In the genomic region with DNA sequence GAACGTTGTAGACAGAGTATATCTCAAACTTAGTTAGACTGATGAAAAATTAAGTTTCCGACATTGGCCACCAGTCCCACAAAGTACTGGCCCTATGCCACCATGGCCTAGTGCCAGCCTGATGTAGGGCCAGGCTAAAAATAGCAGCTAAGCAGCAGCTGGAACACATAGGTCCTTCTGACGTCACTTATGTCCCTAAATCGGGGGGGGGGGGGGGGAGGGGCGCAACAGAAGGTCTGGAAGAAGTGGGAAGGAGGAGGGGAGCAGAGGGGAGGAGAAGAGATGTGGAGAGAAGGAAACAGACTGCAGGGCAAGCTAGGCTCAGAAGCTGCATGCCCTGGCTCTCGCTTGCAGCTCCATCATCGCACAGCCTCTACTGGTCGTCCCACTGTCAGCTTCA, we compare ENCODE assay signal across 10 mouse cellular contexts.
A peak's percentile ranks its signal among the peaks of the same experiment; 100 is the strongest.
DNase-seq lines count a peak whose midpoint lies in the region; ATAC-seq and TF ChIP-seq lines count a peak whose summit lies in the region.
"Had no signal": no experiment of that assay in that cellular context is flagged by ENCODE, and none has a peak within 500 bp of the region (broad histone marks: within the 10 kb centered on the region; RNA-seq: fewer than 3 reads in every experiment).

No protein-coding gene starts in this region.

- H3K27me3 ChIP-seq in heart, embryonic 14.5 days (ENCODE audit: control insufficient read depth, insufficient read depth, low read length) = no peaks in the 10 kb centered on the region
- no peaks in the 10 kb centered on the region for H3K27me3 ChIP-seq in lung, embryonic 14.5 days (ENCODE audit: insufficient read depth, low read length)
- H3K27me3 ChIP-seq: Patski had no signal

- peak overlapping the region; percentile 33; the same call in 1 of the 2 replicates for H3K4me2 ChIP-seq in heart, embryonic 14.5 days (ENCODE audit: low read length)
- H3K4me2 ChIP-seq in lung, embryonic 14.5 days = 0 out of 2 replicates have a peak overlapping the region, but pooled peaks have one; percentile 5

- intact Hi-C loops in left cerebral cortex, postnatal 4 days (cut with DNase I) = no loop called here

- peaks cover 3 to 13% of the 10 kb centered on the region in 2 experiments for H3K4me1 ChIP-seq in heart, embryonic 14.5 days (ENCODE audit: control insufficient read depth in 2 of 2, insufficient read depth in 2 of 2, low read length in 2 of 2)
- H3K4me1 ChIP-seq in lung, embryonic 14.5 days (ENCODE audit: insufficient read depth) = peaks cover 3% of the 10 kb centered on the region; the same call in 1 of the 2 replicates

- DNase-seq in left cerebral cortex, postnatal 4 days = peak; percentile 61
- DNase-seq in left cerebral cortex, adult 8-10 months (ENCODE audit: low spot score in 2 of 2) = no peak
- DNase-seq in adrenal gland, postnatal 14 days = peak; percentile 76
- peak; percentile 95 for DNase-seq in lung, embryonic 14.5 days
- DNase-seq in thymus, postnatal 0 days (ENCODE audit: low spot score) = no peak
- no peak for DNase-seq in layer of hippocampus, postnatal 36 days
- no peak for DNase-seq in cerebellum, adult 11-12 months

- peaks cover 4% of the 10 kb centered on the region; the same call in 1 of the 2 replicates for H3K9me3 ChIP-seq in heart, embryonic 14.5 days (ENCODE audit: control insufficient read depth, low read length)
- H3K9me3 ChIP-seq in lung, embryonic 14.5 days (ENCODE audit: low read depth, low read length) = peaks cover 5% of the 10 kb centered on the region; the same call in 1 of the 2 replicates

- peak; percentile 56; the same call in 1 of the 2 replicates for ATAC-seq in heart, embryonic 14.5 days (ENCODE audit: insufficient number of reproducible peaks, insufficient read depth, low FRiP score, low read depth)
- peak; percentile 80 for ATAC-seq in lung, embryonic 14.5 days (ENCODE audit: insufficient read depth)
- ATAC-seq: Patski had no signal

- no peaks in the 10 kb centered on the region for H3K36me3 ChIP-seq in heart, embryonic 14.5 days (ENCODE audit: control insufficient read depth, insufficient read depth, low read length)
- H3K36me3 ChIP-seq in lung, embryonic 14.5 days (ENCODE audit: insufficient read depth) = no peaks in the 10 kb centered on the region

- H3K27ac ChIP-seq in heart, embryonic 14.5 days (replicated peaks in 1 of 2; ENCODE audit: control insufficient read depth in 1 of 2, insufficient read depth in 1 of 2, low read depth in 2 of 2, low read length in 2 of 2) = no peak overlapping the region
- H3K27ac ChIP-seq in lung, embryonic 14.5 days (ENCODE audit: low read depth) = peak overlapping the region; percentile 7; the same call in 1 of the 2 replicates

- no peak overlapping the region for H3K9ac ChIP-seq in heart, embryonic 14.5 days (ENCODE audit: low read length)
- H3K9ac ChIP-seq in lung, embryonic 14.5 days = no peak overlapping the region

- no peak for TF ChIP-seq CTCF in lung, embryonic 14.5 days (IDR thresholded peaks at IDR 0.05; ENCODE audit: low read depth)

- WGBS in heart, embryonic 14.5 days = 34% methylated on average over 6 of the region's 8 CpGs
- 38% methylated on average over 7 of the region's 8 CpGs for WGBS in lung, embryonic 14.5 days

- no peak overlapping the region for H3K4me3 ChIP-seq in heart, embryonic 14.5 days (ENCODE audit: control insufficient read depth in 1 of 2, insufficient read depth in 1 of 2, low read depth in 1 of 2, low read length in 2 of 2)
- no peak overlapping the region for H3K4me3 ChIP-seq in lung, embryonic 14.5 days (ENCODE audit: low read depth, low read length)
- H3K4me3 ChIP-seq: myocyte had no signal

Comparison
In these comparisons a context has a peak if more than half of its experiments do, and no peak if none do; other contexts are left out.
1. DNase-seq: peak in left cerebral cortex, postnatal 4 days (single experiment), adrenal gland, postnatal 14 days (single experiment) and lung, embryonic 14.5 days (single experiment); none in left cerebral cortex, adult 8-10 months (0 of 2), thymus, postnatal 0 days (single experiment), layer of hippocampus, postnatal 36 days (0 of 2) and cerebellum, adult 11-12 months (single experiment).